Mouse (Mus musculus): ENCODE results near the gene Pde6d.
A peak's percentile ranks its signal among the peaks of the same experiment; 100 is the strongest.
"Not testable (repeated sequence)": the region's sequence is repeated elsewhere in the genome, so short reads cannot be mapped to it uniquely, and the experiment has no call there.

Gene Pde6d

DNA sequence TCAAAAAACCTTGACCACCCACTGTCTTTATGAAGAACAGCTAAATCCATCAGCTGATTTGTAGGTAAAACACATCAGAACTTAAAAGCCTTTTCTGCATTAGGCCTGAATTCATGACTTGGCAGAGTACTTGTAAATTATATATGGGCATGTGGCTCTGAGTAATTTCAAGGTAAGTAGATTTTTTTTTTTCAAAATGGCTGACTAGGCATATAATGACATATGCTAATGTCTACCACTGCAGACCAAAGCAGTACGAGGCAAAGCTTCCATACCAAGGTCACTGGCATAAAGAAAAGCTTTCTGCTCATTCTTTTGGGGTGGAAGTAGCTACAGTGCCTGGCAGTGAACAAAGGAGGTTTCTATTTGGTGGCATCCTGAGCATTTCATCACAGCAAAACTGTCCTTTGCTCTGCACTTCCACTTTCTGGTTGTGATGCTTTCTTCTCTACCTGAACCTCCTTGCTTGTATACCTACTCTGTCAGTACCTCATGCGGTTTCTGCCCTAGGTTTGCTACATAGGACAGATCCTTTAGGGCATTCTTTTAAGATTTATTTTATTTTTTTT, 13.1 kb downstream of the Pde6d start:
- no peak for DNase-seq (ENCODE audit: low read depth, low spot score)

- DNase-seq (ENCODE audit: low read depth, low spot score): no peak
These were observed 14.0 kb downstream of the Pde6d start for GRCm38 (mm10) chr1:86568409-86568808.

- DNase-seq (ENCODE audit: low read depth, low spot score): no peak
These were observed 19.8 kb downstream of the Pde6d start for GRCm38 (mm10) chr1:86562663-86563062.

- DNase-seq (ENCODE audit: low read depth, low spot score): no peak
These were observed 23.2 kb downstream of the Pde6d start for GRCm38 (mm10) chr1:86559232-86559631.

DNA sequence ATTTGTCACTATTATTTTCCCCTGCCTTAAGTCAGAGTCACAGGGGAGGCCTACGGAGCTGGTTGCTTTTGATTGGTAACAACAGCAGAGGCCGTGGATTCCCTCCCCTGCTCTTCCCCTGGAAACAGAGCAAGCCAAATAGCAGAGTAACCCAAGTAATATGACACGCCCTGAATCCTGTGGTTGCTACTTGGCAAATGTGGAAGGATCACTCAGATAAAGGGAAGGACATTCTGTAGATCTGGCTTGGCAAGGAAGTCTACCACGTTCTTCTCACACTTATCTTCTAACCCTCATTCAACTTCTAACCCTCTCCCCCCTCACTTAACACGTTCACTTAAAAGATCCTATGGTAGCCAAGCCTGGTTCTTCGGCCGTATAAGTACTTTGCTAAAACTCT, 24.6 kb downstream of the Pde6d start:
- no peak for DNase-seq (ENCODE audit: low read depth, low spot score)

- DNase-seq (ENCODE audit: low read depth, low spot score): no peak
These were observed 26.8 kb downstream of the Pde6d start for GRCm38 (mm10) chr1:86555665-86556064.

DNA sequence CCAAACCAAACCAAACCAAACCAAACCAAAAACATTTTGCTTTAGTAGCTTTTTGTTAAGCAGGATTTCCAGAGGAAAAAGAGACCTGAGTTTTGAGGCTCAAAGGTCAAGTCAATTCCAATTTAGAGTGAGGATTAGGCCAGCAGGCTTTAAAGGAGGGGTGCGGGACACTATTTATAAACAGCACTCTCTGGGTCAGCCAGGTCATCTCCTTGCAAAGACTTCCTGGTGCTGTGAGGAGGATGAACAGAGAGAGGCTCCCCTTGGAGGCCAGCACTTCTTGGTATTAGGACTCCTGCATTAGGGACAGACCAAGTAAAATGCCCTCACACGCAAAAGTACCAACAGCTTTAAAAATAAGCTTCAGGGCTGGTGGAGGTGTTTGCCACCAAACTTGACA, 30.6 kb downstream of the Pde6d start:
- no peak for DNase-seq (ENCODE audit: low read depth, low spot score)

GRCm38 (mm10) chr1:86551299-86551698, 31.1 kb downstream of the Pde6d start:
- no peak for DNase-seq (ENCODE audit: low read depth, low spot score)

DNA sequence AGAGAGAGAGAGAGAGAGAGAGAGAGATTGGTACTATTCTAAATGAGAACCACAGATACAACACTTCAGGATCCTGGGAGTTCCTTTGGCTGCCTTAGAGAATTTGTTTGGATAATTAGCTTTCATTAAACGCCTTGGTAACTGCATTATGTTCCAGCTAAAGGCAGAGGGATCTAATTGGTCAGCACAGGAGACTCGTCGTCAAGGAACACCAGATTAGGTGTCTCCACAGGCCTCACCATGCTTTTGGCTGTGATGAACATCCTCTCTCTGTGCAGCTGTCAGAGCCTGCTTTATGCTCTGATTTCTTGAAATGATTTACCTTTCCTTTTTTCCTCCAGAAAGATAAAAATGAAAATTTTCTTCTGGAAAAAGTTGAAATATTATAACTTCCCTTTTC, 35.6 kb downstream of the Pde6d start:
- DNase-seq (ENCODE audit: low read depth, low spot score): no peak

DNA sequence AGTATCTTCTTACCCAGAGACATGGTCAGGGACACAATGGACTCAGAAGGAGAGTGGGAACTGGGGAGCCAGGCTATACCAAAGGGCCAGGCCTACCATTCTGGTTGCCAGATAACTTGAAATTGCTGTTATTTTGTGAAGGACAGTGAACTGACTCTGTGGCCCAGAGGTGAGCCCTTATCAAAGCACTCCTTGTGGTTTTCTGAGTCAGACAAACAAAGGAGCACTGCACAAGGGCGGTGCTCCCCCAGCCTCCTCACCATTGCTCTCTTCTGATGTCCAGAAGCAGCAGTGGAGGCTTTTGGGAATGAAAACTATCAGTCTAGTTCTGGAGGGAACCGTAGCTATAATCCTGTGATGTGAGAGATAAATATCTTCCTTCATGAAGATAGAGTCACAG, 39.8 kb downstream of the Pde6d start:
- DNase-seq (ENCODE audit: low read depth, low spot score): no peak

GRCm38 (mm10) chr1:86539583-86539982, 42.8 kb downstream of the Pde6d start:
- DNase-seq (ENCODE audit: low read depth, low spot score): not testable (repeated sequence)

DNA sequence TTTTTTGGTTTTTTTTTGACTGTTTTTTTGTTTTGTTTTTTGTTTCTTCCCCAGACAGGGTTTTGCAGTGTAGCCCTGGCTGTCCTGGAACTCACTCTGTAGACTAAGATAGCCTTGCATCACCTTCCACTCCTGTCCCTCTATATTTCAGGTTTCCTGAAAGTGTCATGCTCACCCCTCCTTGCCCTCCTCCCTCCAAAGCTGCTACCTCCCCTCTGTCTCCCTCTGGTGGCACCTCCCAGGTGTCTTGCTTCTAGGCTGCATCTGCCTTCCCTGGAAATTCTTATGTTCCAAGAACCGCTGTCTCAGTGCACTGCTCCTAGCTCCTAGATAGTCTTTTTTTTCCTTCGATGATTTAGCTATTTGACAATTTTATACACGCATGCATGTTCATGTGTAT, 44.0 kb downstream of the Pde6d start:
- no peak for DNase-seq (ENCODE audit: low read depth, low spot score)

DNA sequence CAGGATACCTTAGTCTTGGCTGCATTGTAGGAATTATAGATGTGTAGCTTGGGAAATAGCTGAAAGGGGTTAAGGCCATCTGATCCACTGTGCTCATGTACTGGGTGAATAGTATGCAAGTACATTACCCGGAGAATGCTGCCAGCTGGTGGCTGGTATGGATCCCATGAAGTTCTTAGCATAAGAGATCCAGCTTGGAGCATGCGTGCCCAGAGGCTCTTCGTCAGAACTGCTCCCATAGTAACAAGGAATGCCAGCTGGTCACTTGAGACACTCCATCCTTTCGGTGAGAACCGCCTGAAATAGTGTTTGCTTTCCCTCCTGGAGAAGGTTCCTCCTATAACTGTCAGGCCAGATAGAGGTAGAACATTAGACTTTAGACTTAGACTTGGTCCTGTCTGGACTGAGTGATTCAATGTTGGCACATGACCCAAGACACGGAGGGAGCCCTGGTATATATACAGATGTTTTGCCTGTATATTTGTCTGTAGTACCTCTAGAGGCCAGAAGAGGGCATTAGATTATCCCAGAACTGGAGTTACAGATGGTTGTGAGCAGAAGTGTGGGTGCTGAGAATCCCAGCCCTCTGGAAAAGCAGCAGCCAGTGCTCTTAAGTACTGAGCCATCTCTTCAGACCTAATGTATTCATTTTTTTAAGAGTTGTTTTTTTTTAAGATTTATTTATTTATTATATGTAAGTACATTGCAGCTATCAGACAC, 48.9 kb downstream of the Pde6d start:
- DNase-seq (ENCODE audit: low read depth, low spot score): no peak

DNA sequence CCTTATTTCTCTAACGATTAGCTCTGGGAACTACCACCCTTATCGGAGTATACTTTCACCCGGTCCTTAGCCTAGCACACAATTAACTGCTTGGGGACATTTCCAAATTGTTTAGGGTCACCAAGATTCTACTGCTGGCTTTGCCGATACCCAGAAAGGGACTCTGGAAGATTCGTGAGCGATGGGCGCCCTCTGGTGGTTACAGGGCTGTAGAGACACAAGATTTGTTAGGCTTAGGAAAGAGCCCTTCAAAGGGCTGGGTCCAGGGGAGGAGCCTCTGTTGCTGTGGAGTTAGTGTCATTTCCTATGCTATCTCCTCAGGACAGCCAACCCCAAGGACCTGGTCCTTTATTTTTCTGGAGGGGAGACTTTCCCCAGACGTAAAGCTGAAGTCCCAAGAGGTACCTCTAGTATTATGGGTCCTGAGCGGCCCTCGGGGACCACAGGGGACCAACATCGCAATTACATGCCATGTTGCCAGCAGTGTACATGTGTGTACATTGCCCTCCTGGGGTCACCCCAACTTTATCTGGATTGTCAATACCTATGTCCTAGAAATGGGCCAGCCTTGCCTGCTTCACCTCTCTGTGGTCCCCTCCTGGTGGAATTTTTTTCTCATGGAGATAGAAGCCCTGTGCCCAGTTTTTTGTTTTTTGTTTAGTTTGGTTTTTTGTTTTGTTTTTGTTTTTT, 49.9 kb downstream of the Pde6d start:
- peak; percentile 73 for DNase-seq (ENCODE audit: low read depth, low spot score)

- DNase-seq (ENCODE audit: low read depth, low spot score): no peak
These were observed 50.7 kb downstream of the Pde6d start for GRCm38 (mm10) chr1:86531547-86532321.

- no peak for DNase-seq (ENCODE audit: low read depth, low spot score)
These were observed 51.4 kb downstream of the Pde6d start for GRCm38 (mm10) chr1:86530871-86531546.

DNA sequence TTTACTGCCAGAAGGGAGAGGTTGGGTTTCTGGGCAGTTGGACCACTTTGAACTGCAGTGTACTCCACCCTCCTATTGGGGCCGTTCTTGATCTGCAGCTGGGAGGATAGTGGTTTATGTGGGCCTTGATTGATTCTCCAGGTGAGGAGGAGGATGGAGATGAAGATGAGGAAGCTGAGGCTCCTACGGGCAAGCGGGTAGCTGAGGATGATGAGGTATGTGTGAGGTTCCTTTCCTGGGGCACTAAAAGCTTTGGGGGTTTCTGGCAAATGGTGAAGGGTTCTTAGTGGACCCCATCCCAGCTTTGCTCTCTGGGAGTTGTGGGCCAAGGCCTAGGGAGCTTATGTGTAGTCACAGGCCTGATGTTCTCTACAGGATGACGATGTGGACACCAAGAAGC, 52.8 kb downstream of the Pde6d start:
- DNase-seq (ENCODE audit: low read depth, low spot score): no peak

DNA sequence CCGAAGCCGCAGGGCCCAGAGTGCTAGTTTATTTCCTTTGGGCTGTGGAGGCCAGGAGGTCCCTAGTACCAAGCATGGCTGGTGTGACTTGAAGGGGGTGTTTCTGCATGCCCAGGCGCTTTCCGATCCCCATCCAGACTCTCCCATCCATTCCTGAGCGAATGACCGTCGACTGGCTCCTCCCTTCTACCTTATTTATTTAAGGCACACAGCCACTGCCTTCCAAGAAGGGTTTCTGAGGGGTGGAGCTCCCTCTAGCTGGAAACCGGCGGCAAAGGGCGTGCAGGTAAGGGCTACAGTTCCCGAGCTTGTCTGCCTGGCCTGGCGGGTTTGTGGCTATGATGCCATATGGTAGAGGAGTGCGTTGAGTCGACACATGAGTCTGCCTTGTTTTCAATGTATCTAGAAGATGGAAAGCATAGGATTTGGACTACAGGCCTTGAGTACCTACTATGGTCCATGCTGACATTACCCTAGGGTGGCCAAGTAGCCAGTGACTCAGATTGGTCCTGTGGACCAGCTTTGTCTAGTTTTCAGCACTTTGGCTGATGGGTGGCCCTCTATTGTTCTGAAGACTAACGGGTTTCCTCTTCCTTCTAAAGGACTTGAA, 53.8 kb downstream of the Pde6d start:
- no peak for DNase-seq (ENCODE audit: low read depth, low spot score)

GRCm38 (mm10) chr1:86527599-86528486, 54.6 kb downstream of the Pde6d start:
- DNase-seq (ENCODE audit: low read depth, low spot score): no peak
